Mouse (Mus musculus) liver, embryonic 11.5 days (tissue): ENCODE results near the gene Arcn1. TPM values are rescaled to one million over a fixed set of nuclear protein-coding genes. Genes with fewer than 3 reads are reported as not detected.

Experiments used
- ATAC-seq: fragments of 200-750 bp; cut with Nextera tagmentation; replicated peaks from 2 replicates; pipeline ENCODE4 v1.8.0; 2017; ENCODE audit warnings: moderate number of reproducible peaks, mild to moderate bottlenecking, moderate TSS enrichment, moderate library complexity; ENCODE audit not compliant: low FRiP score
- DNase-seq: peaks from one replicate; pipeline ENCODE4 v3.0.0-alpha.2; 2017; ENCODE audit warnings: low spot score
- H3K27ac ChIP-seq: fragments of 300-500 bp; sonication (generic); 2 replicates; pipeline ENCODE4 v1.5.1; 2014; ENCODE audit warnings: mild to moderate bottlenecking, low read depth, low read length, control low read depth
- H3K27me3 ChIP-seq: fragments of 300-500 bp; sonication (generic); replicated peaks from 2 replicates; pipeline ENCODE4 v1.6.1; 2014; ENCODE audit warnings: low read length, mixed read lengths; ENCODE audit not compliant: control insufficient read depth, insufficient read depth
- H3K36me3 ChIP-seq: fragments of 300-500 bp; sonication (generic); 2 replicates; pipeline ENCODE4 v1.6.1; 2014; ENCODE audit warnings: mild to moderate bottlenecking, low read length, moderate library complexity, mixed read lengths; ENCODE audit not compliant: control insufficient read depth, insufficient read depth
- H3K4me1 ChIP-seq: fragments of 300-500 bp; sonication (generic); replicated peaks from 2 replicates; pipeline ENCODE4 v1.6.1; 2014; ENCODE audit warnings: low read length, mixed read lengths; ENCODE audit not compliant: control insufficient read depth, insufficient read depth
- H3K4me2 ChIP-seq: fragments of 300-500 bp; sonication (generic); 2 replicates; pipeline ENCODE4 v1.6.1; 2014; ENCODE audit warnings: mild to moderate bottlenecking, control low read depth, moderate library complexity
- H3K4me3 ChIP-seq: fragments of 300-500 bp; sonication (generic); 2 replicates; pipeline ENCODE4 v1.5.1; 2014; ENCODE audit warnings: low read depth, low read length, control low read depth
- H3K9ac ChIP-seq: fragments of 300-500 bp; sonication (generic); 2 replicates; pipeline ENCODE4 v1.6.1; 2014; ENCODE audit warnings: low read depth, low read length, control low read depth
- H3K9me3 ChIP-seq: fragments of 300-500 bp; sonication (generic); 2 replicates; pipeline ENCODE4 v1.6.1; 2016; ENCODE audit warnings: low read length, inconsistent platforms, mixed read lengths; ENCODE audit not compliant: control insufficient read depth
- WGBS: fragments of 180-500 bp; shearing (Covaris S2); extraction: QIAGEN DNeasy Blood & Tissue Kit; methylation state at CpG from one replicate; pipeline ENCODE4 v1.1.7; 2014; 5-methylcytosine and 5-hydroxymethylcytosine counted together
- polyA plus RNA-seq: library from polyadenylated mRNA; unstranded; fragments of >200 nt; fragmentation: Nextera tagmentation; extraction: Ambion mirVana; gene quantifications from 2 replicates; pipeline ENCODE4 v1.2.1, GENCODE M21; 2014

The Arcn1 gene
- polyA plus RNA-seq, 1 experiment from 2014 or later, result 171 TPM

- H3K4me3 ChIP-seq, result no peak overlapping the region
- DNase-seq (no peak), ATAC-seq (no peak)
- H3K9ac ChIP-seq, result no peak overlapping the region
- H3K4me1 ChIP-seq, result peaks cover 14% of the 10 kb centered on the region
- peaks cover 7% of the 10 kb centered on the region for H3K36me3 ChIP-seq
- H3K9me3 ChIP-seq, result no peaks in the 10 kb centered on the region
- no peak overlapping the region for H3K27ac ChIP-seq
- 70% methylated on average over 6 of the region's 6 CpGs for WGBS
- H3K4me2 ChIP-seq, result no peak overlapping the region
- peaks cover 17% of the 10 kb centered on the region for H3K27me3 ChIP-seq
These were observed 34.0 kb upstream of the Arcn1 start for GRCm38 (mm10) chr9:44801669-44802068.

- no peaks in the 10 kb centered on the region; the same call in none of the 2 replicates for H3K36me3 ChIP-seq
- peak overlapping the region; percentile 72 for H3K4me3 ChIP-seq
- H3K9me3 ChIP-seq, result no peaks in the 10 kb centered on the region
- H3K27me3 ChIP-seq, result peaks cover 19% of the 10 kb centered on the region
- DNase-seq (no peak), ATAC-seq (no peak)
- 37% methylated on average over 9 of the region's 9 CpGs for WGBS
- H3K27ac ChIP-seq, result no peak overlapping the region
- peaks cover 14% of the 10 kb centered on the region for H3K4me1 ChIP-seq
- peak overlapping the region; percentile 72 for H3K9ac ChIP-seq
- peak overlapping the region; percentile 99 for H3K4me2 ChIP-seq
These were observed 32.3 kb upstream of the Arcn1 start for GRCm38 (mm10) chr9:44799958-44800324.

- Histone ChIP-seq H3K4me3 (peak within 1 kb of the TSS; percentile 72), H3K27me3 (peaks cover 19% of the 10 kb centered on the region), H3K36me3 (no peaks in the 10 kb centered on the region), H3K9me3 (no peaks in the 10 kb centered on the region), H3K4me1 (peaks cover 14% of the 10 kb centered on the region), H3K27ac (peak within 1 kb of the TSS; percentile 71; the same call in 1 of the 2 replicates), H3K9ac (peak within 1 kb of the TSS; percentile 72), H3K4me2 (peak within 1 kb of the TSS; percentile 99)
- ATAC-seq, result peak; percentile 95
- under 1% methylated on average over 75 of the region's 75 CpGs for WGBS
- peak; percentile 87 for DNase-seq
These were observed 31.7 kb upstream of the Arcn1 start, which contains the start of gene Tmem25 for GRCm38 (mm10) chr9:44799102-44799957. Gene Tmem25, minus strand, starts transcription at chr9:44799307.

- peaks cover 14% of the 10 kb centered on the region for H3K4me1 ChIP-seq
- no peak for ATAC-seq
- no peak overlapping the region for H3K9ac ChIP-seq
- peak overlapping the region; percentile 99 for H3K4me2 ChIP-seq
- no peaks in the 10 kb centered on the region for H3K9me3 ChIP-seq
- peaks cover 19% of the 10 kb centered on the region for H3K27me3 ChIP-seq
- 39% methylated on average over 7 of the region's 7 CpGs for WGBS
- no peaks in the 10 kb centered on the region for H3K36me3 ChIP-seq
- H3K4me3 ChIP-seq, result no peak overlapping the region
- H3K27ac ChIP-seq, result no peak overlapping the region
- DNase-seq, result no peak
These were observed 30.7 kb upstream of the Arcn1 start for GRCm38 (mm10) chr9:44798298-44798697.

- ATAC-seq (no peak), DNase-seq (no peak)
- H3K27me3 ChIP-seq, result peaks cover 4% of the 10 kb centered on the region; the same call in 1 of the 2 replicates
- peaks cover 2% of the 10 kb centered on the region; the same call in 1 of the 2 replicates for H3K36me3 ChIP-seq
- H3K4me3 ChIP-seq, result no peak overlapping the region
- no peak overlapping the region for H3K27ac ChIP-seq
- H3K9ac ChIP-seq, result no peak overlapping the region
- no peaks in the 10 kb centered on the region for H3K9me3 ChIP-seq
- WGBS, result 79% methylated on average over 9 of the region's 9 CpGs
- H3K4me1 ChIP-seq, result no peaks in the 10 kb centered on the region
- H3K4me2 ChIP-seq, result no peak overlapping the region
These were observed 25.2 kb upstream of the Arcn1 start for GRCm38 (mm10) chr9:44792842-44793241.

- Histone ChIP-seq H3K4me3 (peak overlapping the region; percentile 79), H3K9ac (peak overlapping the region; percentile 73), H3K4me2 (peak overlapping the region; percentile 97), H3K27me3 (no peaks in the 10 kb centered on the region), H3K36me3 (no peaks in the 10 kb centered on the region), H3K27ac (peak overlapping the region; percentile 71), H3K9me3 (no peaks in the 10 kb centered on the region), H3K4me1 (peaks cover 2% of the 10 kb centered on the region)
- under 1% methylated on average over 41 of the region's 41 CpGs for WGBS
- DNase-seq, result peak; percentile 90
- peak; percentile 98 for ATAC-seq
These were observed 5.4 kb upstream of the Arcn1 start for GRCm38 (mm10) chr9:44772750-44773651.

GRCm38 (mm10) chr9:44772392-44772749 is 4.7 kb upstream of the Arcn1 start:
- no peak for ATAC-seq
- no peak overlapping the region for H3K4me3 ChIP-seq

GRCm38 (mm10) chr9:44771376-44771775 is 3.7 kb upstream of the Arcn1 start:
- no peak overlapping the region for H3K4me3 ChIP-seq
- ATAC-seq (no peak), DNase-seq (no peak)
- 88% methylated on average over 5 of the region's 5 CpGs for WGBS
- no peaks in the 10 kb centered on the region for H3K27me3 ChIP-seq
- H3K4me2 ChIP-seq, result no peak overlapping the region
- H3K4me1 ChIP-seq, result peaks cover 3% of the 10 kb centered on the region
- H3K36me3 ChIP-seq, result no peaks in the 10 kb centered on the region
- no peak overlapping the region for H3K27ac ChIP-seq
- H3K9ac ChIP-seq, result no peak overlapping the region
- no peaks in the 10 kb centered on the region for H3K9me3 ChIP-seq

More at GRCm38 (mm10) chr9:44772392-44772749, 4.7 kb upstream of the Arcn1 start:
- H3K9ac ChIP-seq, result 0 out of 2 replicates have a peak overlapping the region, but pooled peaks have one; percentile 20
- H3K9me3 ChIP-seq, result no peaks in the 10 kb centered on the region
- peak overlapping the region; percentile 78 for H3K27ac ChIP-seq
- no peaks in the 10 kb centered on the region for H3K36me3 ChIP-seq
- no peak for DNase-seq
- H3K27me3 ChIP-seq, result no peaks in the 10 kb centered on the region
- peaks cover 2% of the 10 kb centered on the region for H3K4me1 ChIP-seq
- peak overlapping the region; percentile 11 for H3K4me2 ChIP-seq
- 20% methylated on average over 5 of the region's 5 CpGs for WGBS
